Mouse (Mus musculus) spleen, adult 2 months (tissue): Measurements from ENCODE around the gene Agap1. TPM values are rescaled to one million over a fixed set of nuclear protein-coding genes. Genes with fewer than 3 reads are reported as not detected.

Experiments used
- DNase-seq, 2 experiments: peaks; one replicate each; pipeline versions ENCODE4 v3.0.0 to v3.0.0-alpha.2; 2012 to 2021; ENCODE audit warnings: low spot score in 2 of 2, low read depth in 1 of 2
- H3K27ac ChIP-seq: fragments of 200-500 bp; 2 replicates; pipeline ENCODE4 v1.5.1; 2012; ENCODE audit warnings: low read length, inconsistent platforms; ENCODE audit not compliant: insufficient read depth
- H3K27me3 ChIP-seq: fragments of 200-500 bp; 2 replicates; pipeline ENCODE4 v1.6.1; 2012; ENCODE audit warnings: mild to moderate bottlenecking, moderate library complexity, low read length, inconsistent platforms; ENCODE audit not compliant: control insufficient read depth, insufficient read depth
- H3K36me3 ChIP-seq: fragments of 200-500 bp; 2 replicates; pipeline ENCODE4 v1.6.1; 2012; ENCODE audit warnings: mild to moderate bottlenecking, low read length, inconsistent platforms; ENCODE audit not compliant: control insufficient read depth, insufficient read depth
- H3K4me1 ChIP-seq: fragments of 200-500 bp; 2 replicates; pipeline ENCODE4 v1.6.1; 2011; ENCODE audit warnings: inconsistent platforms; ENCODE audit not compliant: control insufficient read depth, insufficient read depth, insufficient read length
- H3K4me3 ChIP-seq: fragments of 200-500 bp; 2 replicates; pipeline ENCODE4 v1.5.1; 2011; ENCODE audit warnings: mild to moderate bottlenecking, inconsistent platforms; ENCODE audit not compliant: insufficient read depth, insufficient read length; ENCODE audit errors: extremely low read depth
- CTCF ChIP-seq: fragments of 200-500 bp; IDR thresholded peaks from 2 replicates; pipeline ENCODE4 v1.5.1; 2011; ENCODE audit warnings: mild to moderate bottlenecking, inconsistent platforms; ENCODE audit not compliant: insufficient read depth, insufficient read length, insufficient replicate concordance; ENCODE audit errors: extremely low read depth
- POLR2A ChIP-seq: fragments of 200-500 bp; IDR thresholded peaks from 2 replicates; pipeline ENCODE4 v1.6.1; 2011; ENCODE audit warnings: low read depth, low read length, inconsistent platforms
- WGBS: fragments of 180-500 bp; shearing (Covaris S2); methylation state at CpG from one replicate; pipeline ENCODE4 v1.1.7; 2018; 5-methylcytosine and 5-hydroxymethylcytosine counted together
- polyA plus RNA-seq: library from polyadenylated mRNA; depleted of rRNA; stranded (reverse); fragments of >200 nt; gene quantifications from 2 replicates; pipeline ENCODE4 v1.2.3, GENCODE M21; 2012

Gene Agap1
- polyA plus RNA-seq, 1 experiment = 6.7 TPM

GRCm38 (mm10) chr1:89718782-89719403, 264.3 kb downstream of the Agap1 start:
- 66% methylated on average over 7 of the region's 7 CpGs for WGBS
- H3K27me3 ChIP-seq = no peaks in the 10 kb centered on the region
- no peak overlapping the region for H3K27ac ChIP-seq
- no peak overlapping the region for H3K4me3 ChIP-seq
- DNase-seq = no peak
- TF ChIP-seq CTCF (no peak), POLR2A (no peak)
- H3K36me3 ChIP-seq = no peaks in the 10 kb centered on the region
- H3K4me1 ChIP-seq = no peaks in the 10 kb centered on the region

GRCm38 (mm10) chr1:89724141-89724540, 269.5 kb downstream of the Agap1 start:
- H3K4me3 ChIP-seq = no peak overlapping the region
- H3K27me3 ChIP-seq = no peaks in the 10 kb centered on the region
- 69% methylated on average over 3 of the region's 3 CpGs for WGBS
- H3K27ac ChIP-seq = no peak overlapping the region
- DNase-seq = no peak
- no peak for TF ChIP-seq POLR2A
- no peak for TF ChIP-seq CTCF
- H3K4me1 ChIP-seq = no peaks in the 10 kb centered on the region
- no peaks in the 10 kb centered on the region for H3K36me3 ChIP-seq

- TF ChIP-seq CTCF (no peak), POLR2A (no peak)
- no peaks in the 10 kb centered on the region for H3K27me3 ChIP-seq
- no peaks in the 10 kb centered on the region for H3K4me1 ChIP-seq
- H3K4me3 ChIP-seq = no peak overlapping the region
- H3K27ac ChIP-seq = no peak overlapping the region
- 85% methylated on average over 6 of the region's 6 CpGs for WGBS
- DNase-seq = no peak
- H3K36me3 ChIP-seq = no peaks in the 10 kb centered on the region
Observed at GRCm38 (mm10) chr1:89724555-89724954, 269.9 kb downstream of the Agap1 start.

- Histone ChIP-seq H3K4me3 (no peak overlapping the region), H3K4me1 (no peaks in the 10 kb centered on the region), H3K36me3 (no peaks in the 10 kb centered on the region), H3K27ac (no peak overlapping the region), H3K27me3 (no peaks in the 10 kb centered on the region)
- 91% methylated on average over 9 of the region's 9 CpGs for WGBS
- TF ChIP-seq CTCF (no peak), POLR2A (no peak)
- no peak for DNase-seq
Observed at GRCm38 (mm10) chr1:89724957-89725356, 270.4 kb downstream of the Agap1 start.

GRCm38 (mm10) chr1:89728481-89728880, 273.9 kb downstream of the Agap1 start:
- Histone ChIP-seq H3K27ac (no peak overlapping the region), H3K4me1 (no peaks in the 10 kb centered on the region), H3K27me3 (no peaks in the 10 kb centered on the region), H3K4me3 (no peak overlapping the region), H3K36me3 (no peaks in the 10 kb centered on the region)
- 95% methylated on average over 6 of the region's 6 CpGs for WGBS
- DNase-seq = no peak
- no peak for TF ChIP-seq CTCF
- TF ChIP-seq POLR2A = no peak

GRCm38 (mm10) chr1:89730589-89731195, 276.1 kb downstream of the Agap1 start:
- no peak for DNase-seq
- Histone ChIP-seq H3K27me3 (no peaks in the 10 kb centered on the region), H3K27ac (no peak overlapping the region), H3K36me3 (no peaks in the 10 kb centered on the region), H3K4me1 (no peaks in the 10 kb centered on the region), H3K4me3 (no peak overlapping the region)
- WGBS = 82% methylated on average over 13 of the region's 13 CpGs
- TF ChIP-seq POLR2A = no peak
- 0 out of 2 replicates have a peak, but pooled peaks have one; percentile 5 for TF ChIP-seq CTCF

GRCm38 (mm10) chr1:89734368-89734767, 279.8 kb downstream of the Agap1 start:
- DNase-seq = no peak
- H3K4me3 ChIP-seq = no peak overlapping the region
- H3K36me3 ChIP-seq = no peaks in the 10 kb centered on the region
- TF ChIP-seq CTCF (no peak), POLR2A (no peak)
- WGBS = 93% methylated on average over 9 of the region's 9 CpGs
- H3K4me1 ChIP-seq = no peaks in the 10 kb centered on the region
- no peak overlapping the region for H3K27ac ChIP-seq
- H3K27me3 ChIP-seq = no peaks in the 10 kb centered on the region
